Comparison of ENCODE assay signal across 13 mouse cellular contexts in the genomic region with DNA sequence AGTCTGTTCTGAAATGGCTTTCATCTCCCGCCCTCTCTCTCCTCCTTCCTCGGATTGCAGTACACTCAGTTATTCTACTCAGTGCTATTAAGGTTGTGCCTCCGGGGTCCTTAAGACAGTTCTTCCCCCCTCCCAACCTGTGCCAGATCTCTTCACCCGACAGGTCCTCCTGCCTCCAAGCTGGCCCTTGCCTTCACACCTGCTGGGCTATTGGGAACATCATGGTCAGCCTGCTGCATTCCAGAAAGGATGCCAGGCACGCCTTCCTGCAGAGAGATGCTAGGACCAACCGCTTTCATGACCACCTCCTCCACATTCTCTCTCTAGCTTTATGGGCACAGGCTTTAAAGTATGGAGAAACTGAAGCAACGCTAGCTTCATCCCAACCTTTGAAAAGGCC.
"Had no signal": no experiment of that assay in that cellular context is flagged by ENCODE, and none has a peak within 500 bp of the region (broad histone marks: within the 10 kb centered on the region; RNA-seq: fewer than 3 reads in every experiment).

No protein-coding gene starts in this region.

- H3K36me3 ChIP-seq: limb, embryonic 15.5 days; liver, embryonic 12.5 days; midbrain, embryonic 10.5 days; neural tube, embryonic 12.5 days; stomach, embryonic 15.5 days had no signal

- DNase-seq: kidney, adult 9 months; kidney, postnatal 36 days; lung, postnatal 10 days; lung, postnatal 4 days; midbrain, embryonic 14.5 days; right cerebral cortex, postnatal 14 days had no signal

- H3K9me3 ChIP-seq: limb, embryonic 15.5 days; liver, embryonic 12.5 days; midbrain, embryonic 10.5 days; neural tube, embryonic 12.5 days; stomach, embryonic 15.5 days had no signal

- H3K4me2 ChIP-seq: limb, embryonic 15.5 days; liver, embryonic 12.5 days; lung, embryonic 14.5 days; neural tube, embryonic 12.5 days; stomach, embryonic 15.5 days had no signal

- ATAC-seq: liver, embryonic 12.5 days had no signal

- H3K27ac ChIP-seq: kidney, postnatal 0 days; limb, embryonic 15.5 days; liver, embryonic 12.5 days; midbrain, embryonic 10.5 days; neural tube, embryonic 12.5 days; stomach, embryonic 15.5 days had no signal

- H3K4me1 ChIP-seq: liver, embryonic 12.5 days; stomach, embryonic 15.5 days had no signal

- H3K27me3 ChIP-seq: neural tube, embryonic 12.5 days; stomach, embryonic 15.5 days had no signal

- H3K4me3 ChIP-seq: limb, embryonic 15.5 days; liver, embryonic 12.5 days; midbrain, embryonic 10.5 days; neural tube, embryonic 12.5 days; stomach, embryonic 15.5 days had no signal

- H3K9ac ChIP-seq: limb, embryonic 15.5 days; liver, embryonic 12.5 days; lung, embryonic 14.5 days; neural tube, embryonic 12.5 days; stomach, embryonic 15.5 days had no signal
